Mouse (Mus musculus): Measurements from ENCODE around the gene Ulk3. TPM values are rescaled to one million over a fixed set of nuclear protein-coding genes. Genes with fewer than 3 reads are reported as not detected.

Ulk3 gene
- polyA plus RNA-seq (2012), result 4.9 and 5.4 TPM in 2 replicates

DNA sequence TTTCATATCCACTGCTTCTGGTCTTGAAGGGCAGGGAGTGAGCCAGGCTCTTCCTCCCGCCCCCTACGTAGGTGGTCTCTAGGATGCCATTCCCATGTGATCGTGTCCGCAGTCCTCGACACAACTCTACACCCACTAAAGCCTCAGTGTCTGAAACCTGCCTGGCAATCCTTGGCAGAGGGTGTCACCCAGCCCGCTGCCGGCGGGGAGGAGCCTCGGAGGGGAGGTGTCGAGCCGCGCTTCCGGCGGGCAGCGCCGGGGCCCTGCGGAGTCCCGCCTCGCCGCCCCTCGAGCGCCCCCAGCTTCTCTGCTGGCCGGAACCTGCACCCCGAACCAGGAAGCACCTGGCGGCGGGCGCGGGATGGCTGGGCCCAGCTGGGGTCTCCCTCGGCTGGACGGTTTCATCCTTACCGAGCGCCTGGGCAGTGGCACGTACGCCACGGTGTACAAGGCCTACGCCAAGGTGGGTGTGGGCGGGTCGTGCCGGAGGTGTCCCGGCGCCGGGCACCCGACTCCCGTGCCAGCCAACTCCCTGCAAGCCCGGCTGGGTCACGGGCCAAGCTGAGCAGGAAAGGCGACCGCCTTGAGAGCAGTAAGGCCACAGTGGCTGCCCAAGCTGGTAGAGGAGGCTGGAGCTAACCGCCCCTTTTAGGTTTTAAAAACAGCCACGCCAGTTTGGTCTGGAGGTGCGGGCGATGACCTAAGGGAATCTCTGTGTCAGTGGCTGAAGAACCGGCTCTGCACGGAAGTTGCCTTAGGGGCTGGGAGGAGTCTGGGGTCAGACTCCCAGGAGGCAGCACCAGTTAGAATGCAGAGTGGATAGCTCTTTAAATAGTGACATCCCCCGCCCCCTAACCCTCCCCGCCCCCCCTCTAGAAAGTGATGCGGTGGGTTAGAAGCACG is at the start of gene Ulk3:
Gene Ulk3 (plus strand): TSS at position 229 of the 903 bp plus-strand sequence.
- no peak for TF ChIP-seq GATA1 (IDR thresholded peaks at IDR 0.05; ENCODE audit: low read length)

DNA sequence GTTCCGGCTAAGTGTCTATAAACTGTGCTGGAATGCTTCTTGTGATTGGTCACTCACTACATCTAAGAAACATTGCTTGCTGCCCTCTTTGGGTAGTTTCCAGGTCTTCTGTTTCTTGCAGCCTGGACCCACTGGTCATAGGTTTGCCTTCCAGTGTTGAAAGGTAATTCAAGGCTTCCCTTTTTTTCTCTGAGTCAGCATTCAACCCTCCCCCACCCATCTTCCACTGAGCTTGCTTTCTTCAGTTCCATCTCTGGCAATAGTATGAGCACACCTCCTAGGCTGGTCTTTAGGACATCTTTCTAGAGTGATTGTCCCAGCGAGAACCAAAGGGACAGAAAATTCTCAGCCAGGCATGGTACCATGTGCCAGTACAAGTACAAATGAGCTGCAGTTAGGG is 49.7 kb upstream of the Ulk3 start:
- TF ChIP-seq GATA1 (IDR thresholded peaks at IDR 0.05; ENCODE audit: low read length), result no peak

GRCm38 (mm10) chr9:57541312-57541711 is 47.9 kb upstream of the Ulk3 start:
- no peak for TF ChIP-seq GATA1 (IDR thresholded peaks at IDR 0.05; ENCODE audit: low read length)

DNA sequence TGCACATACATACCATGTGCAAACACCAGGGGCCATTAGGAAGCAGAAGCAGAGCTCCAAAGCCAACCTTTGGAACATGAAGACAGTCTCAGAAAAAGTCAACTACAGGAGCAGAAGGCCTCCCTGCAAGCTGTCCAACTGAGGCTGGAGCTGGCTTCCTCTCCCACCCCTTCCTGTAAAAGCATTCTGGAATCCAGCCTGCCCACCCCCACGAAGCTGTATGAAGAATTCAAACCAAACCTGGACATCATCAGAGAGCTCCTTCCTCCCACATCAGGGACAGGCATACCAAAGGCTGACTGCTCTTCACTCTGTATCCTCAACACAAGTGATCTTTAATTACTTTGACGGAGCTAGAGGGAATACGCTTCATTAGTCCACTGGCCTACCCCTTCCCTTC is 45.3 kb upstream of the Ulk3 start:
- TF ChIP-seq GATA1 (IDR thresholded peaks at IDR 0.05; ENCODE audit: low read length), result no peak

- no peak for TF ChIP-seq GATA1 (IDR thresholded peaks at IDR 0.05; ENCODE audit: low read length)
Measured at GRCm38 (mm10) chr9:57547287-57547686, 42.0 kb upstream of the Ulk3 start.

DNA sequence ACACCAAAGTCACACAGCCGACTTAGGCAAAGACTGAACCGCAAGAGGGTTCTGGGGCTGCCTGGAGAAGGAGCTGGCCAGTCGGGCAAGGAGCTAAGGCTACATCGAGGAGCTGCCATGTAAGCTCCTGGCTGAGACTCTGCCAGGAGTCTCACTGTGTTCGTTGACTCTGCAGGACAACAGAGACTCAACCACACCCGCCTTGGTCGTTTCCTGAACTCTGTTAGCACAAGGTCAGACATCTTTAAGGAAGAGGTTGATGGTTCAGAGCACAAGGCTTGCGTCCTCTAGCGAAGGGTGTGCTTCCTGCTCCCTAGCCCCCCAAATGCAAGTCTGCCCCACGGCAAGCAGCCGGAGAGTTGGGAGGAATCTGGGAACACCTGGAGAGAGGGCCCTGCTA is 41.4 kb upstream of the Ulk3 start:
- TF ChIP-seq GATA1 (IDR thresholded peaks at IDR 0.05; ENCODE audit: low read length), result no peak

DNA sequence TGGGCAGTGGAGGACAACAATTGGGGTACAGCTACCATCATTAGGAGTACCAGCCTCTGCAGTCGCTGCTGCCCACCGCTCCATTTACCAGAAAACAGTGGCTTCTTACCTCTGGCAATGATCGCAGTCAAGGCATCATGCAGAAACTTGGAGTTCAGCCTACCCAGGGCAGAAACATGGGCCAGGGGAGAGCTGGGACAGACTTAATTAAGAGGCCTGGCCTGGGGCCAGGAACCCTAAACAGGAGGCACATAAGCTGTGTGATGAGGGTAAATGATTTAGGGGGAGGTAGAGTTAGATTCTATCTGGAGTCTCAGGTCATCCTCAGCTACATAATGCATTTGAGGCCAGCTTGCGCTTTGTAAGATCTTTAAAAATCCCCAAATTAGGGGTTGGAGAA is 40.1 kb upstream of the Ulk3 start:
- TF ChIP-seq GATA1 (IDR thresholded peaks at IDR 0.05; ENCODE audit: low read length), result no peak

GRCm38 (mm10) chr9:57550126-57550862 is 39.0 kb upstream of the Ulk3 start:
- TF ChIP-seq GATA1 (IDR thresholded peaks at IDR 0.05; ENCODE audit: low read length), result no peak

DNA sequence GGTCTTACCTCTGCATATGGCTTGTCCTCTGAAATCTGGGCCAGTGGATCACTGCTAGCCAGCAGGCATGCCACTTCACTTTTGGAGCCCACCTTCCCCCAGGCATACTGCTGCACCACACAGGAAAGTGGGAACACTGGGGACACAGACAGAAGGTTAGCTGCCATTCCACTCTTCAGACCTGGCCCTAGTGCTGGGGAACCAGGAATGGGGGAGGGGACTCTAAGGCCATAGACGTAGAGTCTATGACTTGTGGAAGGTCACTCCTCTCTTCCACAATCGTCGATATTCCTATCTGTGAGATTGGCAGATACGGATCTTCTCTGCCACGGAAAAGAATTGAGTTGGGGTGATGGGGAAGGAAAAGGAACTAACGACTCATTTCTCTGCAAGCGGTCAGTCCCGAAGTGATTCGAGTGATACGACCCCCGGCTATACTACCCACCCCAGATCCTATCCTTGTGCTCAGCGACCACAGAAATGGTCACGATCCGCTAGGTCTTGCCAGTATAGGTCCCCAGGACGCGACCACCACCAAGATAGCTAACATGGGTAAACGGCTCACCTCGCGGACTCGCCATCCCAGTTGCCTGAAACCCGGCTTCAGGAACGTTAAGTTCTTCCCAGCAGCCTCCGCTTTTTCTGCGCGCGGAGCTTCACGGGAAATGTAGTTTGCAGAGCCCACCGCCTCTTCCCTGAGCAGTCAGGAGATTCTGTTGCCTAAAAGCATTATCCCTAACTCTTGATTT is 36.9 kb upstream of the Ulk3 start, which contains the start of gene Mpi:
Gene Mpi (minus strand): TSS at position 625 of the 749 bp plus-strand sequence.
- TF ChIP-seq GATA1 (IDR thresholded peaks at IDR 0.05; ENCODE audit: low read length), result no peak

DNA sequence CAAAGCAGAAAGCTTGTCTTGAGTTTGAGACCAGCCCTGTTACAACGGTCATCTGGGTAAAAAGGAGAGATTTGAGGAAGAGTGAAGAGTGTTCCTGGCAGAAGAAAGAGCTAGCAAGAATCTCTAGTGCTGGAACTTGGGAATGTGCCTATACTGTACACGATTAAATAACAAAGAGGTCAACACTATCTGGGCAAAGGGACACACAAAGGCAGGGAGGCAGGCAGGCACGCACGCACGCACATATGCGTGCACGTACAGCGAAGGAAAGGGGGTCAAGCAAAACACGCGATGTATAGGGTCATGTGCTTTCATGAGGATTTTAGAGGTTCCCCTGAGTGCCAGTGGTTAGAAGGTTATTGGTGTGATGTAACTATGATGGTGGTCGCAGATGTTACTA is 36.1 kb upstream of the Ulk3 start:
- no peak for TF ChIP-seq GATA1 (IDR thresholded peaks at IDR 0.05; ENCODE audit: low read length)

DNA sequence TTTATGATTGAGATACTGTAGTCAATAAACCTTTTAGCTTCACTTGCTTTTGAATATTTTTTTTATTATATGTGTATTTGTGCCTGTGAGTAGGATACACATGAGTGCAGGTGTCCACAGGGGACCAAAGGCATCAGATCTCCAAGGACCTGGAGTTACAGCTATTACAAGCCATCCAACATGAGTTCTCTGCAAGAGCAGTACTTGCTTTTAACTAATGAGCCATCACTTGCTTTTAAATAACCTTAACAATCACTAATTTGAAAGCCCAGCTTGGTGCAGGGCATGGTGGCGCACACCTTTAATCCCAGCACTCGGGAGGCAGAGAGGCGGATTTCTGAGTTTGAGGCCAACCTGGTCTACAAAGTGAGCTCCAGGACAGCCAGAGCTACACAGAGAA is 34.5 kb upstream of the Ulk3 start:
- no peak for TF ChIP-seq GATA1 (IDR thresholded peaks at IDR 0.05; ENCODE audit: low read length)

- TF ChIP-seq GATA1 (IDR thresholded peaks at IDR 0.05; ENCODE audit: low read length), result no peak
Measured at GRCm38 (mm10) chr9:57557215-57557614, 32.0 kb upstream of the Ulk3 start.

DNA sequence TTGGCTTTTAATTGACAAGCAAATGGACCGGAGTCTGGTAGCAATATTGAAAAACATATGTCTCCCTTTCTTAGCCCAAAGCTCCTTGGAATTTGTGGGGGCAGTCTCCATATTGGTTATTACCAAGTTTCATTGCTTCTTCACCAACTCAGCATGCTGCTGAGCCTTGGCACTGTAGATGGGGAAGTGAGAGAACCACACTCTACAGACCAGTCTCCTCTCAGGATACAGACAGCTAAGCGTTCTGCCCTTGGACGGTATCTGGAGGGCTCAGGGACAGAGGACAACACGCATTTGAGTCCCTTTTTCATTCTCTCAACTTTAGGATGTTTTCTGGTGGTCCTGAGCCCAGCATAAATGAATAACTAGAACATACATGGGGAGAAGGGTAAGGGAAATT is 30.6 kb upstream of the Ulk3 start:
- TF ChIP-seq GATA1 (IDR thresholded peaks at IDR 0.05; ENCODE audit: low read length), result no peak

DNA sequence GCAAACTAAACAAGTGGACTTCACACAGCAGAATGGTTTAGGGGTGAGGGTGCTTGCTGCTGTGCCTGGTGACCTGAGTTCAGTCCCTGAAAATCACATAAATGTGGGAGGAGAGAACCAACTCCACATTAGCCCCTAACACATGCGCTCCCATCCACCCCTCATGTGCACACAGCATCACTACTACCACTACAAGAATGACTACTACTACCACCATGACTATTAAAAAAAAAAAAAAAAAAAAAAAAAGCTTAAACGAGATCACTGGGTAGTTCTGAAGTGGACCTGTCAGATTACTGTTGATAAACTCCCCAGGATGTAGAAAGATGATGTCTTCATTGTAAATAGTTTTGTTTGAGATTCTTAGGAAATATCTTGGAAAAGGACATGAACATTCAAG is 29.7 kb upstream of the Ulk3 start:
- no peak for TF ChIP-seq GATA1 (IDR thresholded peaks at IDR 0.05; ENCODE audit: low read length)

GRCm38 (mm10) chr9:57560263-57560662 is 29.0 kb upstream of the Ulk3 start:
- TF ChIP-seq GATA1 (IDR thresholded peaks at IDR 0.05; ENCODE audit: low read length), result peak; percentile 21
